Mouse (Mus musculus): ENCODE measurements at regions not wholly inside any gene's neighbourhood (a gene's known extent, or its start where the extent isn't known, plus 50 kb on each side); places are given as distances from the start of the nearest gene placed in this dataset.

DNA sequence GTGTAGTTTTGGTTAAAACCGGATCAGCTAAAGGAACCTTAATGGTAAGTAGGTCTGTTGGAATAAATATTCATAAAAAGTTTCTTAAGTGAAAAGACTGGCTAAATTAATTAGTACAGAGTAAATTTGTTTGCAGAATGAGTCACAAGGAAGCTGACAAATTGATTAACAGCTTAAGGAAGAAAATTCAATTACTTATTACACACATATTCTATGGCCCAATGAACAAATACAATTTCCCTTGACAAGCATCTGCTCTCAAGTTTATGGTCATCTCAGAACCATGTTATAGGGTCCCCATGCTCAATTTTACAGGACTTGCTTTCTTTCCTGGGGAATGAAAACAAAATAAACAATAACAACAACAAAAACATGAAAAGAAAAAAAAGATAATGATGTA, 231.4 kb upstream of the Frg1 start:
- WGBS: 87% methylated on average over 1 of the region's 1 CpGs
- no peak overlapping the region for H3K9ac ChIP-seq (ENCODE audit: low read depth, low read length)
- H3K36me3 ChIP-seq (ENCODE audit: insufficient read depth, low read length): no peaks in the 10 kb centered on the region
- ATAC-seq (replicated peaks; ENCODE audit: low FRiP score, low read depth) (no peak), DNase-seq (ENCODE audit: low spot score) (no peak)
- no peak for TF ChIP-seq CTCF (IDR thresholded peaks at IDR 0.05; ENCODE audit: low read depth)
- no peak overlapping the region for H3K27ac ChIP-seq
- no peaks in the 10 kb centered on the region for H3K27me3 ChIP-seq (ENCODE audit: insufficient read depth, low read length)
- H3K9me3 ChIP-seq (replicated peaks; ENCODE audit: low read length): no peaks in the 10 kb centered on the region
- no peak overlapping the region for H3K4me3 ChIP-seq (replicated peaks; ENCODE audit: low read depth, low read length)
- no peak overlapping the region for H3K4me2 ChIP-seq (ENCODE audit: low read length)
- H3K4me1 ChIP-seq (replicated peaks; ENCODE audit: insufficient read depth, low read length): no peaks in the 10 kb centered on the region

- Histone ChIP-seq H3K4me2 (ENCODE audit: low read length) (no peak overlapping the region), H3K36me3 (ENCODE audit: insufficient read depth, low read length) (no peaks in the 10 kb centered on the region), H3K9me3 (replicated peaks; ENCODE audit: low read length) (no peaks in the 10 kb centered on the region), H3K4me3 (replicated peaks; ENCODE audit: low read depth, low read length) (no peak overlapping the region), H3K4me1 (replicated peaks; ENCODE audit: insufficient read depth, low read length) (no peaks in the 10 kb centered on the region), H3K27me3 (ENCODE audit: insufficient read depth, low read length) (no peaks in the 10 kb centered on the region), H3K27ac (no peak overlapping the region), H3K9ac (ENCODE audit: low read depth, low read length) (no peak overlapping the region)
- ATAC-seq (replicated peaks; ENCODE audit: low FRiP score, low read depth) (no peak), DNase-seq (ENCODE audit: low spot score) (no peak)
- WGBS: 78% methylated on average over 5 of the region's 5 CpGs
- no peak for TF ChIP-seq CTCF (IDR thresholded peaks at IDR 0.05; ENCODE audit: low read depth)
These were observed 227.8 kb upstream of the Frg1 start for GRCm38 (mm10) chr8:41644626-41645025.

GRCm38 (mm10) chr8:41623841-41624240, 207.0 kb upstream of the Frg1 start:
- Histone ChIP-seq H3K4me3 (replicated peaks; ENCODE audit: low read depth, low read length) (no peak overlapping the region), H3K36me3 (ENCODE audit: insufficient read depth, low read length) (no peaks in the 10 kb centered on the region), H3K9ac (ENCODE audit: low read depth, low read length) (no peak overlapping the region), H3K4me1 (replicated peaks; ENCODE audit: insufficient read depth, low read length) (no peaks in the 10 kb centered on the region), H3K27me3 (ENCODE audit: insufficient read depth, low read length) (no peaks in the 10 kb centered on the region), H3K4me2 (ENCODE audit: low read length) (no peak overlapping the region), H3K27ac (no peak overlapping the region), H3K9me3 (replicated peaks; ENCODE audit: low read length) (no peaks in the 10 kb centered on the region)
- WGBS: 52% methylated on average over 4 of the region's 4 CpGs
- no peak for DNase-seq (ENCODE audit: low spot score)
- ATAC-seq (replicated peaks; ENCODE audit: low FRiP score, low read depth): no peak
- no peak for TF ChIP-seq CTCF (IDR thresholded peaks at IDR 0.05; ENCODE audit: low read depth)

- DNase-seq (ENCODE audit: low spot score): no peak
- Histone ChIP-seq H3K27me3 (ENCODE audit: insufficient read depth, low read length) (no peaks in the 10 kb centered on the region), H3K36me3 (ENCODE audit: insufficient read depth, low read length) (no peaks in the 10 kb centered on the region), H3K9ac (ENCODE audit: low read depth, low read length) (no peak overlapping the region), H3K4me3 (replicated peaks; ENCODE audit: low read depth, low read length) (no peak overlapping the region), H3K27ac (no peak overlapping the region), H3K9me3 (replicated peaks; ENCODE audit: low read length) (no peaks in the 10 kb centered on the region), H3K4me1 (replicated peaks; ENCODE audit: insufficient read depth, low read length) (no peaks in the 10 kb centered on the region), H3K4me2 (ENCODE audit: low read length) (no peak overlapping the region)
- WGBS: 86% methylated on average over 1 of the region's 1 CpGs
- ATAC-seq (replicated peaks; ENCODE audit: low FRiP score, low read depth): no peak
- TF ChIP-seq CTCF (IDR thresholded peaks at IDR 0.05; ENCODE audit: low read depth): no peak
These were observed 183.4 kb upstream of the Frg1 start for GRCm38 (mm10) chr8:41600255-41600654.

DNA sequence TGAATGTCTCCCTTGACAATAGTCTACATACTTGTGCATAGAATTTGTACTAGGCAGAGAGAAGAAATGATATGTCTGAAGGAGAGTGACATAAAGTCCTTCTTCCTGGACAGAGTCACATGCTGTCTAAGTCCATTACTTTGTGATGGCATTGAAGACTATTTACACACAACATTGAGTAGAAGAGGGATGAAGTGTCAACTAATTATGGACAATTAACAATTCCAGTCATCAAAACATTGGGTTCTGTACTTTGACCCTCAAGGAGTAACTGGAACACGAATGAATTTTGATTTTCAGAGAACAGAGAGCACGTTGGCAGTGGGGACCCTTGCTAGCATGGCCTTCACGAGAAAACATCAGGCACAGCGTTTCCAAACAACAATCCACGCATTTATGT, 177.6 kb upstream of the Frg1 start:
- no peaks in the 10 kb centered on the region for H3K4me1 ChIP-seq (replicated peaks; ENCODE audit: insufficient read depth, low read length)
- H3K36me3 ChIP-seq (ENCODE audit: insufficient read depth, low read length): no peaks in the 10 kb centered on the region
- no peaks in the 10 kb centered on the region for H3K9me3 ChIP-seq (replicated peaks; ENCODE audit: low read length)
- TF ChIP-seq CTCF (IDR thresholded peaks at IDR 0.05; ENCODE audit: low read depth): no peak
- no peak overlapping the region for H3K27ac ChIP-seq
- H3K4me3 ChIP-seq (replicated peaks; ENCODE audit: low read depth, low read length): no peak overlapping the region
- no peak overlapping the region for H3K4me2 ChIP-seq (ENCODE audit: low read length)
- ATAC-seq (replicated peaks; ENCODE audit: low FRiP score, low read depth) (no peak), DNase-seq (ENCODE audit: low spot score) (no peak)
- H3K9ac ChIP-seq (ENCODE audit: low read depth, low read length): no peak overlapping the region
- 86% methylated on average over 5 of the region's 5 CpGs for WGBS
- no peaks in the 10 kb centered on the region for H3K27me3 ChIP-seq (ENCODE audit: insufficient read depth, low read length)

DNA sequence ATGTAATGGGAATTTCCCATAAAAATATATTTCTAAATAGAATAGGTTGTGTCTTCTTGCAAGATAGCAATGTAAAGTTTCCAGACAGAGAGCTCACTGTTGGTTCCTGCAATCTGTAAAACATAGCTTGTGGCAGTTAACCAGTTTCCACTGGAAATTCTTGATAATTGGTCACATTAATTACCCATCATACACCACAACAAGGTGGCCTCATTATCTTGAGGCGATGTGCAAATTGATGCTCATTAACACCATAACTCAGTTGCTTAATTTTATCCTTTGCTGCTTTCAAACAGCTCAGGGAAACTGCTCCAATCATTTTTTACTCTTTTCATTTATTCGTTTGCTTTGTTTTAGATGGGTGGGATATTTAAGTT, 176.8 kb upstream of the Frg1 start:
- Histone ChIP-seq H3K27ac (no peak overlapping the region), H3K27me3 (ENCODE audit: insufficient read depth, low read length) (no peaks in the 10 kb centered on the region), H3K4me2 (ENCODE audit: low read length) (no peak overlapping the region), H3K4me3 (replicated peaks; ENCODE audit: low read depth, low read length) (no peak overlapping the region), H3K9ac (ENCODE audit: low read depth, low read length) (no peak overlapping the region), H3K36me3 (ENCODE audit: insufficient read depth, low read length) (no peaks in the 10 kb centered on the region), H3K9me3 (replicated peaks; ENCODE audit: low read length) (no peaks in the 10 kb centered on the region), H3K4me1 (replicated peaks; ENCODE audit: insufficient read depth, low read length) (no peaks in the 10 kb centered on the region)
- WGBS: 77% methylated on average over 2 of the region's 2 CpGs
- DNase-seq (ENCODE audit: low spot score) (no peak), ATAC-seq (replicated peaks; ENCODE audit: low FRiP score, low read depth) (no peak)
- no peak for TF ChIP-seq CTCF (IDR thresholded peaks at IDR 0.05; ENCODE audit: low read depth)

Measured in kidney, postnatal 0 days (tissue).